10 mouse cellular contexts compared by ENCODE assay signal in genomic region chr4:44260244-44260643, GRCm38 (mm10). TPM values are rescaled to one million over a fixed set of nuclear protein-coding genes. Genes with fewer than 3 reads are reported as not detected.
A peak's percentile ranks its signal among the peaks of the same experiment; 100 is the strongest.
DNase-seq lines count a peak whose midpoint lies in the region; ATAC-seq lines count a peak whose summit lies in the region.
"Had no signal": no experiment of that assay in that cellular context is flagged by ENCODE, and none has a peak within 500 bp of the region (broad histone marks: within the 10 kb centered on the region; RNA-seq: fewer than 3 reads in every experiment).

No protein-coding gene starts in this region.

- no peak overlapping the region for H3K4me2 ChIP-seq in hindbrain, embryonic 14.5 days (replicated peaks)
- no peak overlapping the region for H3K4me2 ChIP-seq in hindbrain, embryonic 13.5 days
- H3K4me2 ChIP-seq in embryonic facial prominence, embryonic 11.5 days (ENCODE audit: low read depth, low read length) = no peak overlapping the region
- H3K4me2 ChIP-seq: stomach, embryonic 15.5 days had no signal

- no peak for ATAC-seq in hindbrain, embryonic 14.5 days (ENCODE audit: low FRiP score)
- no peak for ATAC-seq in hindbrain, embryonic 13.5 days (ENCODE audit: low FRiP score)
- no peak for ATAC-seq in embryonic facial prominence, embryonic 11.5 days (replicated peaks; ENCODE audit: insufficient number of reproducible peaks, low FRiP score, low TSS enrichment, low read depth)

- DNase-seq in hindbrain, embryonic 14.5 days (ENCODE audit: low spot score) = peak; percentile 49
- DNase-seq in Muller cell, postnatal 12 days (ENCODE audit: inconsistent ontology term) = peak; percentile 64
- peak; percentile 84 for DNase-seq in embryonic facial prominence, embryonic 11.5 days (ENCODE audit: low spot score)
- peak; percentile 19 to 45 for DNase-seq in lung, adult 18-20 months
- peak; percentile 3 to 5 for DNase-seq in thymus, adult 18-20 months
- no peak for DNase-seq in left cerebral cortex, postnatal 36 days (ENCODE audit: low spot score in 2 of 2)
- DNase-seq in cerebellum, postnatal 4 days (ENCODE audit: low spot score in 2 of 2) = no peak

- intact Hi-C loops in left cerebral cortex, postnatal 36 days (cut with DNase I) = no loop called here

- H3K27me3 ChIP-seq in hindbrain, embryonic 14.5 days (ENCODE audit: control insufficient read depth, insufficient read depth, low read length) = no peaks in the 10 kb centered on the region
- no peaks in the 10 kb centered on the region for H3K27me3 ChIP-seq in hindbrain, embryonic 13.5 days
- no peaks in the 10 kb centered on the region for H3K27me3 ChIP-seq in embryonic facial prominence, embryonic 11.5 days (ENCODE audit: control insufficient read depth, insufficient read depth, low read length)
- H3K27me3 ChIP-seq: stomach, embryonic 15.5 days had no signal

- WGBS in hindbrain, embryonic 14.5 days = 4% methylated on average over 10 of the region's 10 CpGs
- WGBS in hindbrain, embryonic 13.5 days = 4% methylated on average over 10 of the region's 10 CpGs
- 4% methylated on average over 10 of the region's 10 CpGs for WGBS in embryonic facial prominence, embryonic 11.5 days

- H3K4me1 ChIP-seq in hindbrain, embryonic 14.5 days (replicated peaks; ENCODE audit: control insufficient read depth, insufficient read depth, low read length) = no peaks in the 10 kb centered on the region
- H3K4me1 ChIP-seq in hindbrain, embryonic 13.5 days (replicated peaks) = no peaks in the 10 kb centered on the region
- no peaks in the 10 kb centered on the region for H3K4me1 ChIP-seq in embryonic facial prominence, embryonic 11.5 days (ENCODE audit: control insufficient read depth, insufficient read depth, low read length)
- H3K4me1 ChIP-seq: stomach, embryonic 15.5 days had no signal

- no peaks in the 10 kb centered on the region for H3K9me3 ChIP-seq in hindbrain, embryonic 14.5 days (ENCODE audit: control insufficient read depth, low read length)
- no peaks in the 10 kb centered on the region for H3K9me3 ChIP-seq in hindbrain, embryonic 13.5 days
- H3K9me3 ChIP-seq in embryonic facial prominence, embryonic 11.5 days (replicated peaks; ENCODE audit: control insufficient read depth, low read length) = no peaks in the 10 kb centered on the region
- H3K9me3 ChIP-seq: stomach, embryonic 15.5 days had no signal

- no peaks in the 10 kb centered on the region for H3K36me3 ChIP-seq in hindbrain, embryonic 14.5 days (replicated peaks; ENCODE audit: control insufficient read depth, insufficient read depth)
- H3K36me3 ChIP-seq in hindbrain, embryonic 13.5 days = no peaks in the 10 kb centered on the region
- H3K36me3 ChIP-seq in embryonic facial prominence, embryonic 11.5 days (replicated peaks; ENCODE audit: control insufficient read depth, insufficient read depth, low read depth, low read length) = no peaks in the 10 kb centered on the region
- H3K36me3 ChIP-seq: stomach, embryonic 15.5 days had no signal

- no peak overlapping the region for H3K27ac ChIP-seq in hindbrain, embryonic 14.5 days
- no peak overlapping the region for H3K27ac ChIP-seq in hindbrain, embryonic 13.5 days
- H3K27ac ChIP-seq in embryonic facial prominence, embryonic 11.5 days (replicated peaks; ENCODE audit: low read depth, low read length) = no peak overlapping the region
- H3K27ac ChIP-seq: stomach, embryonic 15.5 days had no signal

- H3K4me3 ChIP-seq in hindbrain, embryonic 14.5 days (replicated peaks; ENCODE audit: low read length) = no peak overlapping the region
- H3K4me3 ChIP-seq in hindbrain, embryonic 13.5 days = no peak overlapping the region
- no peak overlapping the region for H3K4me3 ChIP-seq in embryonic facial prominence, embryonic 11.5 days (ENCODE audit: low read depth, low read length)
- H3K4me3 ChIP-seq: stomach, embryonic 15.5 days had no signal

- H3K9ac ChIP-seq in hindbrain, embryonic 14.5 days = no peak overlapping the region
- no peak overlapping the region for H3K9ac ChIP-seq in hindbrain, embryonic 13.5 days
- H3K9ac ChIP-seq in embryonic facial prominence, embryonic 11.5 days (replicated peaks; ENCODE audit: low read length) = no peak overlapping the region
- H3K9ac ChIP-seq: stomach, embryonic 15.5 days had no signal

RNA-seq across cellular contexts. Expression of gene Rnf38, which starts 26.7 kb away (rescaled TPM):
- 46.6 and 48.2 TPM in 2 replicates for polyA plus RNA-seq in hindbrain, embryonic 14.5 days (2014; fragmentation: Nextera tagmentation; extraction: Ambion mirVana)
- polyA plus RNA-seq in hindbrain, embryonic 13.5 days (2015; fragmentation: Nextera tagmentation; extraction: Ambion mirVana) = 39.3 and 39.9 TPM in 2 replicates
- polyA plus RNA-seq in embryonic facial prominence, embryonic 11.5 days (2014; fragmentation: Nextera tagmentation; extraction: Ambion mirVana) = 36.6 and 40.9 TPM in 2 replicates
- 10 to 100 TPM; 62.2 to 64.8 TPM for total RNA-seq in left cerebral cortex, postnatal 36 days (2021)

RNA-seq across cellular contexts. Expression of gene Melk, which starts 40.4 kb away (rescaled TPM):
- polyA plus RNA-seq in hindbrain, embryonic 14.5 days (2014; fragmentation: Nextera tagmentation; extraction: Ambion mirVana) = 5.7 and 7.7 TPM in 2 replicates
- 11.0 and 12.5 TPM in 2 replicates for polyA plus RNA-seq in hindbrain, embryonic 13.5 days (2015; fragmentation: Nextera tagmentation; extraction: Ambion mirVana)
- polyA plus RNA-seq in embryonic facial prominence, embryonic 11.5 days (2014; fragmentation: Nextera tagmentation; extraction: Ambion mirVana) = 65.3 and 66.1 TPM in 2 replicates
- under 1 TPM; 0.57 to 0.74 TPM for total RNA-seq in left cerebral cortex, postnatal 36 days (2021)
- polyA plus RNA-seq: liver, adult 2 months had no signal

Comparison
In these comparisons a context has a peak if more than half of its experiments do, and no peak if none do; other contexts are left out.
1. DNase-seq: peak in hindbrain, embryonic 14.5 days (single experiment), Muller cell, postnatal 12 days (single experiment), embryonic facial prominence, embryonic 11.5 days (single experiment), lung, adult 18-20 months (2 of 2) and thymus, adult 18-20 months (2 of 2); none in left cerebral cortex, postnatal 36 days (0 of 2) and cerebellum, postnatal 4 days (0 of 2).